Mouse (Mus musculus) adrenal gland, postnatal 4 days (tissue): ENCODE data around the gene Hnrnpul1. TPM values are rescaled to one million over a fixed set of nuclear protein-coding genes. Genes with fewer than 3 reads are reported as not detected.
A peak's percentile ranks its signal among the peaks of the same experiment; 100 is the strongest.
"Not testable (repeated sequence)": the region's sequence is repeated elsewhere in the genome, so short reads cannot be mapped to it uniquely, and the experiment has no call there.

ENCODE experiments used
- DNase-seq, 2 experiments: peaks; one replicate each; pipeline ENCODE4 v3.0.0; 2021 to 2022; ENCODE audit warnings: low spot score in 2 of 2, mixed read lengths in 2 of 2
- long read RNA-seq, 2 experiments: library from polyadenylated mRNA; stranded (forward); transcript quantifications; one replicate each; pipeline ENCODE4 v2.0.0; 2021
- total RNA-seq, 2 experiments: library from RNA; stranded (reverse); gene quantifications; 2 replicates each; pipeline ENCODE4 v1.2.3; 2021

The Hnrnpul1 gene
- 100 to 1,000 TPM; 167 to 177 TPM for total RNA-seq
- long read RNA-seq, experiment 1, transcript Hnrnpul1-205 (15 exons, 3,784 nt), result major isoform, 23 of 53 reads
- long read RNA-seq, experiment 1, partial matches to known transcripts, result 20 of 53 reads
- long read RNA-seq, experiment 1, other reads (novel, unspliced or antisense), result 5 of 53 reads
- long read RNA-seq, experiment 2, transcript Hnrnpul1-205 (15 exons, 3,784 nt), result major isoform, 45 of 71 reads
- long read RNA-seq, experiment 2, partial matches to known transcripts, result 18 of 71 reads
- long read RNA-seq, experiment 2, other reads (novel, unspliced or antisense), result 5 of 71 reads

GRCm38 (mm10) chr7:25754738-25755467 lies at the start of gene Hnrnpul1:
TSS of gene Hnrnpul1 (minus strand) at chr7:25754757.
- peak; percentile 96 to 98 for DNase-seq

- no peak for DNase-seq
Measured at GRCm38 (mm10) chr7:25803460-25803859, 48.9 kb upstream of the Hnrnpul1 start.

- peak in 1 of 2 experiments; percentile 49 for DNase-seq
Measured at GRCm38 (mm10) chr7:25802241-25803125, 47.9 kb upstream of the Hnrnpul1 start.

- no peak for DNase-seq
Measured at GRCm38 (mm10) chr7:25801031-25801430, 46.5 kb upstream of the Hnrnpul1 start.

DNA sequence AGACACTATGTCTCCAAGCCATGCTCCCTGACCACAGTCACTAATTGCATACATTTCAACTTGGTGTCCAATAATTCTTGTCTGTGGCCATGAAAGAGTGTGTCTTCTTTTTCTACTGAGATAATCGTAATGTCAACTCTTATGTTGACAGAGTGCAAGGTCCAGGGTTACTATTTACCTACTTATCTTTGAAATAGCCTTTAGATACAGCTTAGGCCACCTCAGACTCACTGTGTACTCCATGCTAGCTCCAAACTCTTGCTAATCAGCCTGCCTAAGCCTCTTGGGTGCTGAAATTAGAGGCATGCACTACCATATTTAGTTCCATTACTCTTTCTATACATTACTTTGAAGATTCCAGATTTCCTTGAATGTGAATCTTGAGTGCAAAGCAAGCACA lies 44.8 kb upstream of the Hnrnpul1 start:
- DNase-seq, result no peak

DNA sequence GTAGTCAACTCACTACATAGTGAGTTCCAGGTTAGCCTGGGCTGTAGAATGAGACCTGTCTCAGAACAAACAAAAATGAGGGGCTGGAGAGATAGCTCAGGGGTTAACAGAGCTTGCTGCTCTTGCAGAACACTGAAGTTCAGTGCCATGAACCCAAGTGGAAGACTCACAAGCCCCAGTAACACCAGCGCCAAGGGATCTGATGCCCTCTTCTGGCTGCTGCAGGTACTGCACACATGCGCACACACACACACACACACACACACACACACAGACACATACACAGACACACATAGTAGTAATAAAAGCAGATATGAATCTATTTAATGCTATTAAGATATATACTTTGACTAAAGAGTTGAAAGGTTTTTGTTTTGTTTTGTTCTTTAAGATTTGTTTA lies 44.0 kb upstream of the Hnrnpul1 start:
- DNase-seq, result no peak

- DNase-seq, result no peak
Measured at GRCm38 (mm10) chr7:25794775-25795174, 40.2 kb upstream of the Hnrnpul1 start.

DNA sequence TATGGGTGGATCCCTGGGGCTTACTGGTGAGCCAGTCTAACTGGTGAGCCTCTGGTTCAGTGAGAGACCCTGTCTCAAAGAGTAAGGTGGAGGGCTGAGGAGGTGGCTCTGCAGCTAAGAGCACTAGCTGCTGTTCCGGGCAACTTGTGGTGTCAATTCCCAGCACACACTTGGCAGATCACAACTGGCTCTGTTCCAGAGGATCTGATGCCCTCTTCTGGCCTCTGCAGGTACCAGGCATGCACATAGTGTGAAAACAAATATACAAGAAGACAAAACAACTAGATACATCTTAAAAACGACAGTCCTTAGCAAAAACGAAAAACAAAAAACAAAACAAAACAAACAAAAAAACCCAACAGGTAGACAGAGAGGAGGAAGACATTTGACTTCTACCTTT lies 39.1 kb upstream of the Hnrnpul1 start:
- DNase-seq, result no peak

DNA sequence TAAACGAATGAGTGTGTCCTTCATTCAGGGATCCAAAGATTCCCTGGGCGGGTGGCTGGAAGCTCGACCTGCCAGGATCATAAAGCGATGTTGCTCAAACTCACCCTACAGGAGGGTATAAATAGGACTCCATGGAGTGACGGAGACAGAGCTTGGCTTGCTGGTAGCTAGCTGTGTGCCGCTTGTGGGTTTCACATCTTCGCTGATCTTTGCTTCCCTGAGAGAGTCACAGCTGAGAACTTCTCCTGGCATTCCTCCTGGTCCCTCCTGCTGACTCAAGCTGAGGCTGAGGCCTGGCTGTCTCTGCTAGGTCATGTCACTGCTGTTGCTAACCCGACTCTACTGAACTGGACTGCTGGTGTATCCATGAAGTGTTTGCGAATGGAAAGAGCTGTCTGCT lies 38.4 kb upstream of the Hnrnpul1 start:
- not testable (repeated sequence) for DNase-seq

DNA sequence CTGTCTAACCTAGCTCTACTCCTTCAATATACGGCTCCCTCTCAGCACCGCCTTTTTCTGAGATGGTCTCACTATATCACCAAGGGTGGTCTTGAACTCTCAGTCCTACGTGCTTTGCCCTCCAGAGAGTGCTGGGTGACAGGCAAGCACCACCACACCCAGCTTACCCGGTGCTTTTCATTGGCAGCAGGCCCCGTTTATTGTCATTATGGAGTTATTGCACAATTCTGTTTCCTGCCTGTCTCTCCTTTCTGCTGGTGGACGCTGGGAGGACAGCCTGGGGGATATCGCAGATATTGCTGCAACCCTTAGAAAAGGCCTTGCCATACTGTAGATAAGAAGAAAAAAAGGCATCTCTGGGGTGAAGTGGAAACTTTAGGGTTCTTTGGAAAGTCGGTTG lies 36.1 kb upstream of the Hnrnpul1 start:
- DNase-seq, result no peak

DNA sequence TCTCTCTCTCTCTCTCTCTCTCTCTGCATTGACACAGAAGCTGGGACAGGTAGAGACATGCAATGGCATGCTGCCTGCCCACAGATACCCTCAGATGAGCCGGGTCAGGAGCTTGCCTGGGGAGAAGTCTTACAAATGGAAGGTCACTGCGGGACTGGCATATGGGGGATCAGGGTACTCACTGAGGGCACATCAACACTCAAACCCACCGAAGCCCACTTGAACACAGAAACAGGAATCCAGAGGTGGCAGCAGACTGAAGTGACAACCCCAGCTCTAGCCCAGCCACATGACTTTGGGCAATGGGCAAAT lies 34.5 kb upstream of the Hnrnpul1 start:
- DNase-seq, result no peak

- DNase-seq, result peak in 1 of 2 experiments; percentile 32
Measured at GRCm38 (mm10) chr7:25788220-25789128, 33.9 kb upstream of the Hnrnpul1 start, which contains the start of gene Axl. TSS of gene Axl (minus strand) at chr7:25788705.

- no peak for DNase-seq
Measured at GRCm38 (mm10) chr7:25787456-25788219, 33.1 kb upstream of the Hnrnpul1 start.

DNA sequence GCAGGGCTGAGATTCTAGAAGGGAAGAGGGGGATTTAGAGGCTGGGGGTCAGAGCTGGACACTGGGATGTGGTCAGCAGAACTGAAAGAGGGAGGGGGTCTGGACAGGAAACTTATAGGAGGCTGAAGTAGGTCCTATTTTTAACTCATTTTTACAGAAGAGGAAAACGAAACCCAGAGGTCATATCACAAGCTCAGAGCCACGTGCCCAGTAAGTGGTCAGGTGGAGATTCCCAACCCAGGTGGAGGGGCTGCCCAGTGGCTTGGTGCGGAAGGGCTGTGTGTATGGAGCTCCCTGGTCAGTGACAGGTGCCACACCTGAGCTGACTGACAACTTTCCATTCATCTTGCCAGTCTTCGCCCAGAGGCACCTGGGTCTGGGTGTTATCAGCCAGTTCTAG lies 32.4 kb upstream of the Hnrnpul1 start:
- DNase-seq, result no peak

DNA sequence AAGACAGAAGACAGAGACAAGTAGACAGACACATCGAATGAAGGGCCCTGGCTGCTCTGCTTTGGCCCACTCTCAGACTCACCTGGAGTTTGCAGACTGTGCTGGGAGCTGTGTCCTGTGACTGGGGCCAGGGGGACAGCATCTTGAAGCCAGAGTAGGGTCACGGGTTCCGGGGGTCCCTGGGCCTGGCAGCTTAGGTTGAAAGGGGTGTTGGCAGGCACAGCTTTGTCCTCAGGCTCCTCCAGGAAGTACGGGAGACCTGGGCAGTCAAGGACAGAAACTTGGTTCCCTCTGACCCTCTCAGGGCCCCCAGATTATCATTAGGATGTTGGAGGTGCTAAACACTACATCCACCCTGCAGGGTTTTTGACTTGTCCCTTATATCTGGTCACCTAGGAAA lies 31.2 kb upstream of the Hnrnpul1 start:
- no peak for DNase-seq

GRCm38 (mm10) chr7:25784808-25785207 lies 30.3 kb upstream of the Hnrnpul1 start:
- no peak for DNase-seq

- no peak for DNase-seq
Measured at GRCm38 (mm10) chr7:25783746-25784145, 29.2 kb upstream of the Hnrnpul1 start.

- no peak for DNase-seq
Measured at GRCm38 (mm10) chr7:25782744-25783143, 28.2 kb upstream of the Hnrnpul1 start.

DNA sequence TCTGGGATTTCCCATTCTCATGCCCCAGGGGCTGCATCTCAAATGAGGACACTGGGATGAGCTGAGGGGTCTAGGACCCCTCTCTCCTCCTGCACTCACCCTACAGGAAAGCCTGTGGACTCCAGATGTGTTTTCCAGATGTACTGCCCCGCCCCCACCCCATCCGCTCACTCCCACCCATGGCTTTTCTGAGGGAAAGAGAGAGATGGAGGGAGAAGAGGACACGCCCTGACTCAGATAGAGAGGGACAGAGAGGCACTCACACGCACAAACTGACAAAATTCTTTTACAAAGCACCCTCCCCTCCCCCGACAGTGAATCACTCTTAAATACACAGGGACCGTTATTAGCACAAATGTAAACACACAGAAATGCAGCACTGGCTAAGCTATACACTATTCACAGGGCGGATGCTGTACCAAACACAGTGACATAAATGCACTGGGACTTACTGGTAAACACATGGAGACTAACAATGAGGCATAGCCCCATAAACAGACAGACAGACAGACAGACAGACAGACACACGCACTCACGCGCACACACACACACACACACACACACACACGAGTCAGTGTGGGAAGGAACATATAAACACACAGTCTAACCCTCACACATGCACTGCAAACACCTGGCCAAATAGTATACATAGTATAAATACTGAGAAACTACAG lies 27.5 kb upstream of the Hnrnpul1 start:
- no peak for DNase-seq
